Mouse (Mus musculus) lung, postnatal 0 days (tissue): Measurements from ENCODE around the gene Olfr1175-ps.

Experiments used
- CTCF ChIP-seq: IDR thresholded peaks from 2 replicates; pipeline ENCODE4 v1.5.1; 2016; ENCODE audit warnings: antibody characterized with exemption, mild to moderate bottlenecking
- EP300 ChIP-seq: IDR thresholded peaks from 2 replicates; pipeline ENCODE4 v1.6.1; 2016; ENCODE audit warnings: antibody characterized with exemption, mild to moderate bottlenecking, control low read depth

- no peak for TF ChIP-seq CTCF
- no peak for TF ChIP-seq EP300
Measured at GRCm38 (mm10) chr2:88346392-88346791, 19.4 kb upstream of the Olfr1175-ps start, which contains the start of gene Olfr1177-ps.
